Mouse (Mus musculus): ENCODE measurements around the gene Grin2d. TPM values are rescaled to one million over a fixed set of nuclear protein-coding genes. Genes with fewer than 3 reads are reported as not detected.
"Not testable (repeated sequence)": the region's sequence is repeated elsewhere in the genome, so short reads cannot be mapped to it uniquely, and the experiment has no call there.

Gene Grin2d
- polyA plus RNA-seq, 1 experiment from 2014 or later: 0.49 TPM

DNA sequence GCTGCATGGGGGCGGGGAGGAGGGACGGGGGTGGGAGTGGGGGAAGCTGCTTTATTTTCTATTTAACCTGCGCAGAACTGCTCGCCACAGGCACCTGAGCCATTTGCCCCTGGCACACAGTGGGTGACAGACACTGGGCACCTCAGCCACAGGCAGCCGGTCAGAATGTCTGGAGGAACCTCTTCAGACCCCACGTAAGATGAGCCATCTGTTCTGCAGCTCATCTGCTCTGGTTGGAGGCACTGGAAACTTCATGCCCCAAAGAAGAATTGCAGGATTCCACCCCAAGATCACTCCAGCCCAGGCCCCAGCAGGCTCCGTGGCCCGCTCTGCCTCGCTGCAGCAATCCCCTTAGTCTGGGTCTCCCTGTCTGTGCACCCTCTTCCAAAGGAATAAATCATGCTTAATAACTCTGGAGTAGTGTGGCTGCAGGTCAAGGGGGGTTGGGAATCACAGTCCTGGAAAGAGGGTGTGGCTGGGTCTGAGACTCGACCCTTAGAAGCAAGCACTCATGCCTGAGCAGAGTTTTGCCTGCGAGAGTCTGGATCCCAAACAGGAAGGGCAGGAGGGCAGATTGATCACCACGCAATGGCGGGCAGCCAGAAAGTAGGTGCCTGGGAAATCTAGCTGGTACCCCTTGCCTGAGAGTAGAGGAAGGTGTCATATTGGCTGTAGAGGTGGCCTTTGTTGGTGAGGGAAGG is 39.0 kb upstream of the Grin2d start:
- WGBS: 17% methylated on average over 13 of the region's 13 CpGs
- Histone ChIP-seq H3K4me2 (replicated peaks) (peak overlapping the region; percentile 57), H3K9ac (peak overlapping the region; percentile 37), H3K27ac (peak overlapping the region; percentile 91), H3K36me3 (no peaks in the 10 kb centered on the region; the same call in 1 of the 2 replicates), H3K27me3 (replicated peaks) (no peaks in the 10 kb centered on the region), H3K9me3 (no peaks in the 10 kb centered on the region), H3K4me1 (replicated peaks) (peaks cover 53% of the 10 kb centered on the region), H3K4me3 (replicated peaks) (peak overlapping the region; percentile 20)
- ATAC-seq: peak; percentile 27

DNA sequence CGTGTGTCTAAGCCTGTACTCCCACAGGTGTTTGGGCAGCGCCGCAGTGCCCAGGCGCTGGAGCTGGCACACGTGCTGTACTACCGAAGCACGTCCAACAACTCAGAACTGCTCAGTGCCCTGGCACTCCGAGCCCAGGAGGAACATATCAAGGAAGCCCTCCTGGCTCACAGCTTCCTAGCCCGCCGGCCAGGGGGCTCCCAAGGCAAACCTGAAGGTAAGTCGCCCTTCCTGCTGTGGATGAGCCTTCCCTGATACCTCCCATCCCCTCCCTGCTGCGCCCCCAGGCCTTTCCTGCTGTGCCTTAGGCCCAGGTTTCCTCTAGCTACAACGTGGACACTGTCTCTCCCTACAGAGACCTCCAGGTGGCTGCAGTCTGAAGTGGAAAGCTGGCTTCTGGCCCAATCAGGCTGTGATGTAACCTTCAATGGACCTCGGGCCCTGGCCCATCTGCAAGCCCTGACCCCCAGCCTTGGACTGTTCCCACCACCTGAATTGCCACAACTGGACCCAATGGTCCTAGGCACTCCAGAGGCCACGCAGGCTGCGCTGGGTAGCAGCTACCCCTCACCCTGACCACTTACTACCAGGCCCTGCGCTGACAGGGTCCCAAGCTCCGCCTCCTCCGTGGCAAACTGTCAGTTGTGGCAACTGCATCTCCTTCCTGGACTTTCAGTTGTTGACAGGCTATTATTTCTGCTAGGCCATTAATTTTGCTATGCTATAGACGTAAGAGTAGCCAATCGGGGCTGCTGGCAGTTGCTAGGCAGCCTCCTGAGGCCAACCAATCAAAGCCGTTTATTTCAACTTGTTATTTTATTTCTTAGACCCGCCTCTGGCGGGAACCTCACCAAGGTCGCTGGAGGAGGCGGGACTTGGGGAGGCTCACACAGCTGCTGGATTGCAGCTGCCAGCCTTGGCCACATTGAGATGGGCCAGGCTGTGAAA is 38.2 kb upstream of the Grin2d start:
- Histone ChIP-seq H3K9ac (peak overlapping the region; percentile 9), H3K36me3 (no peaks in the 10 kb centered on the region; the same call in 1 of the 2 replicates), H3K9me3 (no peaks in the 10 kb centered on the region), H3K27ac (peak overlapping the region; percentile 91), H3K4me3 (replicated peaks) (peak overlapping the region; percentile 20), H3K4me1 (replicated peaks) (peaks cover 45% of the 10 kb centered on the region), H3K27me3 (replicated peaks) (no peaks in the 10 kb centered on the region), H3K4me2 (replicated peaks) (peak overlapping the region; percentile 57)
- 36% methylated on average over 26 of the region's 26 CpGs for WGBS
- ATAC-seq: peak; percentile 83

DNA sequence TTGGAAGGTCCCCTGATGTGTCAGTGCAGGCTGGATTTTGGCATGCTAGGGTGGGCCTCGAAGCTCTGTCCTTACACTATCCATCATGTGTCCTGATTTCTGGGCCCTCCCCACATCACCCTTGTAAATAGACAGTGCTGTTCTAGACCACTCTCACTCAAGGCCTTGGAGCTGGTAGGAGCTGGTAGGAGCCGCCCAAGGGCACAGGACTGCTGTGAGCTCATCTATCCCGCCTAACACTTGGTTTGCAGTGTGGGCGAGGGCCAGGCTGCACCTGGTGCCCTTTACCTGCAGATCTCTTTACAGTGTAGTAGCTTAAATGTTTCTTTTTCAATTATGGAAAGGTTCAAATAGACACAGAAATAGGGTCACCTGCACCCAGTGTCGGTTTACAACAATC is 36.8 kb upstream of the Grin2d start:
- WGBS: 83% methylated on average over 5 of the region's 5 CpGs
- no peak overlapping the region for H3K4me3 ChIP-seq (replicated peaks)
- H3K36me3 ChIP-seq: peaks cover 3% of the 10 kb centered on the region; the same call in 1 of the 2 replicates
- no peak overlapping the region for H3K4me2 ChIP-seq (replicated peaks)
- H3K27ac ChIP-seq: no peak overlapping the region
- H3K9me3 ChIP-seq: no peaks in the 10 kb centered on the region
- ATAC-seq: no peak
- H3K9ac ChIP-seq: no peak overlapping the region
- H3K4me1 ChIP-seq (replicated peaks): peaks cover 34% of the 10 kb centered on the region
- H3K27me3 ChIP-seq (replicated peaks): no peaks in the 10 kb centered on the region

DNA sequence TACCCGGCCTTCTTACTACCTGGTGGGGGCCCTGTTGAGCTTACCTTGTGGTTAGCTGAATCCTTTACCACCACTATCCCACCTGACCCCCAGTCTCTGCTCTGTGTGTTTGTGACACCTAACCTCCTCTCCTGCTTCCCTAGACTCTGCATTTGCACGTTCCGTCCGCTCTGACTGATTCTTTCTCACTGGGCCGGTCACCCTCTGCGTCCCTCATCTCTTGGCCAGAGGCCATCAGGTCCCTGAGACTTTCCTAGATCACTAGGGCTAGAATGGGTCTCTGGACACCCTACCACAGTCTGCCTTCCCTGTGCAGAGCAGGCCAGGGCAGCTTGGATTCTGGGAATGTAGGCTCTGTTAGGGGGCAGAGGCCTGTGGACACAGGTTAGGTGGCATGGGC is 35.9 kb upstream of the Grin2d start:
- Histone ChIP-seq H3K4me2 (replicated peaks) (no peak overlapping the region), H3K27me3 (replicated peaks) (no peaks in the 10 kb centered on the region), H3K9me3 (no peaks in the 10 kb centered on the region), H3K36me3 (peaks cover 13% of the 10 kb centered on the region), H3K4me3 (replicated peaks) (no peak overlapping the region), H3K9ac (no peak overlapping the region), H3K4me1 (replicated peaks) (peaks cover 25% of the 10 kb centered on the region), H3K27ac (no peak overlapping the region)
- 86% methylated on average over 6 of the region's 6 CpGs for WGBS
- no peak for ATAC-seq

DNA sequence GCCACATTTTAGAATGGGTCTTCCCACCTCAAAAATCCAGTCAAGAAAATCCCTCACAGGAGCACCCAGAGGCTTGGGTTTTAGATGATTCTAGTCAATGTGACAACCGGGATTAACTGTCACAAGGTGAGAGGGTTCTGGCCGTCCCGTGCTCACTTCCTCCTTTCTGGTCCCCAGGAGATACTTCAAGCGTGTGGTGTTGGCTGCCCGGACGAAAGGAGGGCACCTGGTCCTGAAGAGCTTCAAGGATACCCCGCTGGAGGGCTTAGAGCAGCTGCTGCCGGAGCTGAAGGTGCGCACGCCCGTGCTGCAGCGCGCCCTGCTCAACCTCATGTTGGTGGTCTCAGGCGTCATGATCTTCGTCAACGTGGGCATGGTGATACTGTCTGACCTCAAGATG is 31.0 kb upstream of the Grin2d start:
- H3K27me3 ChIP-seq (replicated peaks): no peaks in the 10 kb centered on the region
- no peak overlapping the region for H3K9ac ChIP-seq
- H3K36me3 ChIP-seq: peaks cover 13% of the 10 kb centered on the region
- no peak overlapping the region for H3K4me2 ChIP-seq (replicated peaks)
- H3K4me3 ChIP-seq (replicated peaks): no peak overlapping the region
- H3K9me3 ChIP-seq: no peaks in the 10 kb centered on the region
- WGBS: 93% methylated on average over 16 of the region's 16 CpGs
- ATAC-seq: no peak
- H3K27ac ChIP-seq: no peak overlapping the region
- no peaks in the 10 kb centered on the region for H3K4me1 ChIP-seq (replicated peaks)

DNA sequence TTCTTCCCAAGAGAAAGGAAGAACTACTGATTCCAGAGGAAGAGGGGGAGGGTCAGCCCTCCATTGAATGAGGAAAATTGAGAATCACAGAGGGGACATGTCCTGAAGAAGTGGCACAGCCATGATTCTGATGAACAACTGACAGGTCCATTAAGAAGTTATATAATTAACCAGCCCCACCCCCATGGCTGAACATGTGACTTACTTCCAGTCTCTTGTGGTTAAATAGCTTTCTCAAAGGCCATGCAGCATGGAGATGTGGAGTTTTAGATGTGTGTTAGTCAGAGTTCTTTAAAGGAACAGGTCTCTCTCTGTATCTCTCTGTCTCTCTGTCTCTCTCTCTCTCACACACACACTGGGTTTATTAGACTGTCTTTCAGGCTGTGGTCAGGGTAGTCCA is 30.2 kb upstream of the Grin2d start:
- no peak overlapping the region for H3K4me3 ChIP-seq (replicated peaks)
- no peak overlapping the region for H3K27ac ChIP-seq
- H3K9me3 ChIP-seq: no peaks in the 10 kb centered on the region
- no peaks in the 10 kb centered on the region for H3K4me1 ChIP-seq (replicated peaks)
- no peaks in the 10 kb centered on the region for H3K27me3 ChIP-seq (replicated peaks)
- H3K4me2 ChIP-seq (replicated peaks): no peak overlapping the region
- ATAC-seq: no peak
- peaks cover 13% of the 10 kb centered on the region for H3K36me3 ChIP-seq
- H3K9ac ChIP-seq: no peak overlapping the region

DNA sequence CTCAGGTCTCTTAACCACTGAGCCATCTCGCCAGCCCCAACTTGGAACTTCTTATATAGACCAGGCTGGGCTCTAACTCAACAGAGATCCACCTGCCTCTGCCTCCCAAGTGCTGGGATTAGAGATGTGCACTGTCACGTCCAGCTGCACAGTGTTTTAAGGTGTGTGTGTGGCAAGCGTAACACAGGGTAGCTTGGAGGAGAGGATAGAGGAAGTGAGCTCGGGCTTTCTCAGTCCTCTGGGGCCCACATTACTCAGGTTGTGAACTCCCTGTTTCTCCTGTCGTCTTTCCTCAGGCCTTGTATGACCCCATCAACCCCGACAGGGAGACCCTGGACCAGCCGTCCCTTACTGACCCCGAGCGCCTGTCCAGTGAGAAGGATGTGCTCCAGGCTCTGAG is 28.4 kb upstream of the Grin2d start:
- H3K36me3 ChIP-seq: peaks cover 13% of the 10 kb centered on the region
- 82% methylated on average over 9 of the region's 9 CpGs for WGBS
- ATAC-seq: no peak
- no peak overlapping the region for H3K4me2 ChIP-seq (replicated peaks)
- H3K27me3 ChIP-seq (replicated peaks): no peaks in the 10 kb centered on the region
- H3K4me3 ChIP-seq (replicated peaks): no peak overlapping the region
- H3K27ac ChIP-seq: no peak overlapping the region
- no peaks in the 10 kb centered on the region for H3K4me1 ChIP-seq (replicated peaks)
- no peak overlapping the region for H3K9ac ChIP-seq
- H3K9me3 ChIP-seq: no peaks in the 10 kb centered on the region

DNA sequence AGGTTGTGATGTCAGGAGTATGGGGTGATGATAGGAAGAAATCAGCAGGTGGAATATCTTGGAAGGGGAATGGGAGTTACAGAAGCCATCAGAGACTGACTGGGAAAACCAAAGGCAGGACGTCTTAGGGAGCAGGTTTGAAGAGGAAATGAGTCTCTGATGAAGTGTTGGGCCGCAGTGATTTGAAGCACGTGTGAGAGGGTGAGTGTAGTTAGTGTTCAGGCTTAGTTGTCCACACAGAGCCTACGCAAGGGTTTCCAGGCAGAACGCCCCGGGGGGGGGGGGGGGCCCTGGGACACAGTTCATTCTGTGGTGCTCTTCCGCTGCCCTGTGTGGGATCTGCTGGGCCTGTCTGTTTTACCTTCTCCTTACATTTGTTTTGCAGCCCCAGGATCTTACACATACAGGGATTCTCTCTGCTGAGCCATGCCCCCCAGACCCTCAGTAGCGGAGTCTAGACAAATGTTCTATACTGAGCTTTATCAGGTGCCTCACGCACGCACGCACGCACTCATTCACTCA is 24.4 kb upstream of the Grin2d start:
- H3K36me3 ChIP-seq: no peaks in the 10 kb centered on the region; the same call in 1 of the 2 replicates
- no peaks in the 10 kb centered on the region for H3K4me1 ChIP-seq (replicated peaks)
- no peak overlapping the region for H3K9ac ChIP-seq
- H3K4me3 ChIP-seq (replicated peaks): no peak overlapping the region
- H3K27me3 ChIP-seq (replicated peaks): no peaks in the 10 kb centered on the region
- H3K4me2 ChIP-seq (replicated peaks): no peak overlapping the region
- ATAC-seq: no peak
- no peak overlapping the region for H3K27ac ChIP-seq
- WGBS: 70% methylated on average over 12 of the region's 12 CpGs
- no peaks in the 10 kb centered on the region for H3K9me3 ChIP-seq

DNA sequence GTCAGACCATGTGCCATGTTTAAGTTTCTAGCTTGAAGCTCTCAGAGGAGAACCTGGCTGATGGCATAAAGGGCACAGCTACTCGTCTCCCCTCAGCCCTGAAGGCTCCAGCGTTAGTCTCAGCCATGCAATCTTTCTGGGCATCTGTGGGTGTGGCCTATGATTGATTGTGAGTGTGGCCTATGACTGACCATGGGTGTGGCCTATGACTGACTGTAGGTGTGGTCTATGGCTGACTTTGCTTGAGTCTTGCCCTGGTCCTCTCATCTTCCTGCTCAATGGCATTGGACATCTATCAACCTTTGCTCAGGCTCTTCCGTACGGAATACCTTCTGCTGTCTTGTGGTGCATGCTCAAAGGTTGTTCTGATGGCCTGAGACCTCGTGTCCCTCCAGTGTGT is 23.4 kb upstream of the Grin2d start:
- H3K4me1 ChIP-seq (replicated peaks): no peaks in the 10 kb centered on the region
- WGBS: 47% methylated on average over 5 of the region's 5 CpGs
- peak; percentile 8; the same call in 1 of the 2 replicates for ATAC-seq

DNA sequence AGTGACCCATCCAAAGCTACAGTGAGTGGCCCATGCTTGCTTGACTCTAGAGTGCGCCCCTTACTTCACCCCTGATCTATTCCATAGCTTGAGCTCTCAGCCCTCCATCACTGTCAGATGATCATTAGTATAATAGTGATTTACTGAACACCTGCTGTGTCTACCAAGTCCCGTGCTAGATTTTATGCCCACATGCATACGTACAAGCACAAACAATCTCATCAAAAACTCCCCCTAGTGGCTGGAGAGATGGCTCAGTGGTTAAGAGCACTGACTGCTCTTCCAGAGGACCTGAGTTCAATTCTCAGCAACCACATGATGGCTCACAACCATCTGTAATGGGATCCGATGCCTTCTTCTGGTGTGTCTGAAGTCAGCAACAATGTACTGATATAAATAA is 19.9 kb upstream of the Grin2d start:
- not testable (repeated sequence) for H3K9ac ChIP-seq; H3K27ac ChIP-seq; H3K4me1 ChIP-seq (replicated peaks); H3K36me3 ChIP-seq; ATAC-seq; H3K9me3 ChIP-seq; H3K27me3 ChIP-seq (replicated peaks)
- 57% methylated on average over 4 of the region's 4 CpGs for WGBS
- H3K4me3 ChIP-seq (replicated peaks): peak overlapping the region; percentile 36; the same call in 1 of the 2 replicates
- peak overlapping the region; percentile 66 for H3K4me2 ChIP-seq (replicated peaks)

More for the DNA sequence above, 23.4 kb upstream of the Grin2d start:
- H3K4me2 ChIP-seq (replicated peaks): no peak overlapping the region
- H3K27me3 ChIP-seq (replicated peaks): no peaks in the 10 kb centered on the region
- H3K36me3 ChIP-seq: no peaks in the 10 kb centered on the region
- no peak overlapping the region for H3K27ac ChIP-seq
- no peak overlapping the region for H3K4me3 ChIP-seq (replicated peaks)
- H3K9me3 ChIP-seq: no peaks in the 10 kb centered on the region
- H3K9ac ChIP-seq: no peak overlapping the region

DNA sequence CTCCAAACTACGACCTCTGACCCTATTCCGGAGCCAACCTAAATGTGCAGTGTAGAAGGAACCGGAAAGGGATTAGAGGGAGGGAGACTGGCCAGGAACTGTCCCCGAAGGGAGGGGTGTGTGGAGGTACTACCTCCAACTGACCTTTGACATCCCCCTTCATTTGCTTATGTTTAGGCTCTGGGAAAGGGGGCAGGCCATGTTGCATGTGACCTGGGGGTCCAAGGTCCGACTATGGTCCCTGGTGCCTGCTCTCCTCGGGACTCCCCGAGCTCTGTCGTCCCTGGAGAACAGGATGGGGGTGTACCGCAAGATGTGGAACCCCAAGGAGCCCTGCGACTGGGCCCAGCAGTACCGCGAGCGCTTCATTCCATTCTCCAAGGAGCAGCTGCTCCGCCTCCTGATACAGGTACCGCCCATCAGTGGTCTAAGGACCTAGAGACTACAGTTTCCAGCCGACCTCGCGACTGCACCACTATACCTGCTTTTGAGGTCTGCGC is 19.1 kb upstream of the Grin2d start:
- Histone ChIP-seq H3K27ac (peak overlapping the region; percentile 67), H3K4me1 (replicated peaks) (no peaks in the 10 kb centered on the region; the same call in 1 of the 2 replicates), H3K36me3 (no peaks in the 10 kb centered on the region), H3K4me3 (replicated peaks) (peak overlapping the region; percentile 36), H3K9me3 (no peaks in the 10 kb centered on the region), H3K9ac (peak overlapping the region; percentile 31), H3K27me3 (replicated peaks) (no peaks in the 10 kb centered on the region), H3K4me2 (replicated peaks) (peak overlapping the region; percentile 66)
- 2% methylated on average over 19 of the region's 19 CpGs for WGBS
- peak; percentile 82 for ATAC-seq

All from intestine, embryonic 15.5 days (tissue).